Mouse (Mus musculus) neutrophil, adult 5-6 weeks (primary cell): ENCODE measurements around the gene Tgfbi. TPM values are rescaled to one million over a fixed set of nuclear protein-coding genes. Genes with fewer than 3 reads are reported as not detected.

Source experiments
- ATAC-seq: fragments of 151-379, 151-347 bp; 2 replicates; pipeline ENCODE4 v1.8.0; 2017; ENCODE audit warnings: mild to moderate bottlenecking, moderate TSS enrichment; ENCODE audit not compliant: insufficient number of reproducible peaks, poor library complexity, low FRiP score, severe bottlenecking; ENCODE audit errors: extremely low read depth
- total RNA-seq: library from RNA; stranded (forward); fragments of 200-1000 nt; gene quantifications from 2 replicates; pipeline ENCODE4 v1.2.3, GENCODE M21; 2017

Tgfbi gene
- 473 and 475 TPM in 2 replicates for total RNA-seq

DNA sequence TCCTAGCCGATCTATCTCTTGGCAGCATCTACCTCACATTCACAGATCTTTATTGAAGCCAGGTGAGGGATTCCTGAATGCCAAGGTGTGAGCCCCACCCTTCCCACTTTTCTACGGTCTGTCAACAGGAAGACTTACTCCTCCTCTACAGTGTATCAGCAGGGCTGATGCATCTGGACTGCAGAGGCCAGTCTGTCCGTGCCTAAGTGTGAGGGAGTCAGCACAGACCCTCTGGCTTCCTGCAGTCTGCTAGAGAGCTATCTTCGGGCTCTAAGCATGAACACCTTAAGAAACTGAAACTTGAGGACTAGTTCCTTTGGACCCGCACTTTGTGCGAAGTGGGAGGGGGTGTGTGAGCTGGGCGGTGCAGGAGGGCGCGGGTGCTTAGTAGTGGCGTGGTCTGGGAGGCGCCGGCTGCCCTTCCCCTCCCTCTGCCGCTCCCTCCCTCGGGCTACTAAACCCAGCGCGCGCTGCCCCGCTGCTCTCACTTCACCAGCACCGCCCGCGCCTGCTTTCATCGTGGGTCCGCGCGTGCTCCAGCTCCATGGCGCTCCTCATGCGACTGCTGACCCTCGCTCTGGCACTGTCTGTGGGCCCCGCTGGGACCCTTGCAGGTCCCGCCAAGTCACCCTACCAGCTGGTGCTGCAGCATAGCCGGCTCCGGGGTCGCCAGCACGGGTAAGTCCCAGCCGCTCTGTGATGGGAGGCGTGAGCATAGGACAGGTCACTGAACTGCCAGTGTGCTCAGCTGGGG is at the start of gene Tgfbi:
Tgfbi (plus strand) TSS at position 421 of the 754 bp plus-strand sequence.
- ATAC-seq = peak; percentile 20; the same call in 1 of the 2 replicates

DNA sequence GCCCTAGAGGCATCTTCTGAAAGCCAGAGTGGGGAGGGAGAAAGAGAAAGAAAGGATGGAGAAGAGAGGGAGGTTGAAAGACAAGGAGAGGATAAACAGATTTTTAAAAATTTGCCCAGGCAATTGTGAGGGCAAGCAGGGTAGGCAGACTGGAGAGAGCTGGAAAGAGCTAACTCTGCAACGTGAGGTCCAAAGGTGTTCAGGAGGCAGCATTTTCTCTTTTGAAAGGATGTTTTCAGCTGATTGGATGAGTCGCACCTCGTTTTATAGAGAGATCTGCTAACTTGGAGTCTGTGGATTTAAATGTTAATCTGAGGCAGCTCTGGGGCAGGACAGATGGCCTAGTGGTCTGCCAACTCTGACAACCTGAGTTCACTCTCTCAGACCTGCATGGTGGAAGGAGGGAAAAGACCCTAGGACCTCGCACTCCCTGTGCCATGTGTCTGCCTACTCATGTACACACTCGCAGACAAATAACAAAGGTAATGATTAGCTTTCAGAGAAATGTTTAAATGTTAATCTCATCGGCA is 49.4 kb upstream of the Tgfbi start:
- no peak for ATAC-seq

DNA sequence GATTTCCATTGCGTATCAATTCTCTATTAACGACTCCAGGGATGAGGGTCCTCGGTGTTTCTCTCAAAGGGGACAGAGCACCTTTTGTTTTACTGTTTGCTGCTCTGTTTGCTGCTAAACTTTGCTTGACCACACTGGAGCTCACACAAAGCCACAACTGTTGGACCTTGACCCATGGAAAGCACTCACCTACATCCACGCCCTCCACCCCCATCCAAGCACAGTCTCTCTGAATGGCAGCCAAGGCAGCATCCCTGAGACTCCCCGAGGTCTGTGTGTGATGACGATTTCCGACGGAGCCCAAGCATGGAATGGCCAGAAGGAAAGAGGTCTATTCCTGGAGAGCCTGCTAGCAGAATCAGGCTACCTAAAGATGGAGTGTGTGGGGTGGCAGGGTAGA is 48.2 kb upstream of the Tgfbi start:
- ATAC-seq = no peak

DNA sequence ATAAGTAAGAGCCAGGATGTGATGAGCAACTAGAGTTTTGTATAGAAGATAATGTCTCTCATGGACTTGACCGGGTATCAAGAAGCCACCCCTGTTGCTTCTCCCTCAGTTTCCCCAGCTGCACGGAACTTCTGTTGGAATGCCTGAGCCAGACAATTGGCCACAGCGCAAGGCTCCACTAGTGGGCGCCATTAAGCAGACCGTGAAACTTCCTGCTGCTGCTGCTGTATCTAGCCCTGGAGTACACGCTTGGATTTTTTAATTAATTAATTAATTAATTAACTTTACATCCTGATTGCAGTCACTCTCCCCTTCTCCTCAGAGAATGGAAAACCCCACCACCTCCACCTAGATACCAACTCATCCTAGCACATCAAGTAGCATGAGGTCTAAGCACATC is 46.2 kb upstream of the Tgfbi start:
- ATAC-seq = no peak

DNA sequence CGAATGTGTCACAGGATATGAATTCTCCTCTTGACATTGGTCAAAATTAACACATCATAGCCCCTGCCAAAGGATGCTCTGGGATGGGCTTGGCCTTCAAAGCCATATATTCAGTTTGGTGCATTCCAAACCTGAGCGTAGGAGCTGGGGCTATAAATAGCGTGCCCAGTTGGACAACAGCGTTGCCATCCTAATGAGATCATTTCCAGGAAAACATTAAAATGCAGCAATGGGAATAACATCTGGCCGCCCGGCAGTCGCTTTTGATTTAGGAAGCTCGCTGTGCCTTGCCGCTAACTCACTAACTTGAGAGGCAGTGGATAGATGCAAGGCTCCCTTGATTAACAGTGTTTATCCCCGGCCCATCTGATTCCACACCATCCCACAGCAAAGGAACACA is 43.0 kb upstream of the Tgfbi start:
- ATAC-seq = no peak

DNA sequence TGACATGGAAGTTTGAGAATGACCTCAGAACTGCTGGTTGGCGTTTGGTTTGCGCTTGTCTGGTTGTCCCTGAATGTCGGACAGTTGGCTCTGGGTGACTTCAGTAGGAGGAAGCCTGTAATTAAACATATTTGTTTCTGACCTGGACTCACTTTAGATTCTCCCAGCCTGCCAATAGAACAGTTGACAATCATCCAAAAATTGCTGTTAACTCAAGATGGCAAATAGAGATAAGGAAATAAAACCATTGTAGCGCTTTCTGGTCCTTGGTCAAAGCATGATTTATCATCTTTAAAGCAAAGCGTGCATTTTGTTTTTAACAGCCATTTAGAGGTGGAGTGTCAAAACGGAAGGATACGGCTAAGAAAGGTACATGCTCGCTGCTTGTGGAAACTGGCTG is 37.7 kb upstream of the Tgfbi start:
- ATAC-seq = no peak

DNA sequence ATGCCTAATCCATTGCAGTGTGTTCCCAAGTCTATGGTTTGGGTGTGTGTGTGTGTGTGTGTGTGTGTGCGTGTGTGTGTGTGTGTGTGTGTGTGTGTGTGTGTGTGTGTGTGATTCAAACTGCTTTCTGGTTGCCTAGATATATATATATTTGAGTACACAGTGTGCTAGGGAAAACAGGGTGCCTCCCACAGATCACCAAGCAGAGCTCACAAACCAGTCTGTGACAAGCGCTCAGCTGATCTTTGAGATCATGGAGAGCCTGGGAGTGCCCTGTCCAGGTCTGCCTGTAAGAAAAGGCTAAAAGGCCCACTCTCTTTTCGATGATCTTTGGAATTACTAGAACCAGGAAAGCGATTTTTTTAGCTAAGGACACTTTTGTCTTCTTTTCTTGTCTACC is 34.2 kb upstream of the Tgfbi start:
- ATAC-seq = no peak

DNA sequence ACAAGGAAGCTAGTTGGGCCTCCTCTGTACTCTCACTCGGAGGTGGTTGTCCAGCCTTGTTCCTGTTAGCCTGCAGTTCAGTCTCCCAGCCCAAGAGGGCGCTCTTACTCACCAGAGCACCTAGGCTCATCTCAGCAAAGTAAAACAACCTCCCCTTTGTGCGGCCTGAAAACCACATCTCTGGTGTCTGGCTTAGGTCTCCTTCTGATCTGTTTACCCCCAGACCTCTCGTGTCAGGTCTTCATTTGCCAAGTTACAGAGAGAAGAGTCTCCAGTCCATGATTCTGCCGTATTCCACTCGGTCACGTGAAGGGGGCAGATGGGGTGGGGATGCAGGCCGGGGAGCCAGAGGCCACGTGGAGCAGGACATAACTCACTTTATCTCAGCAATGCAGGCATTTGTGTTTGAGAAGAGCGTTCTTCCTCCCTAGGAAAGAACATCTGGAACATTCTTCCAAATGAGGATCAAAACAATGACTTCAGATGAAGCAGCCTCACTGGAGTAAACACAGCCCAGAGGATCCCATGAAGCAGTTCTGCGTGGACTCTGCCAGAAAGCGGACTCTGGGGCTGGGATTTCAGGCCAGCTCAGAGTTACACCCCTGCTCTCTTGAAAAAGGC is 33.5 kb upstream of the Tgfbi start:
- ATAC-seq = peak; percentile 84

DNA sequence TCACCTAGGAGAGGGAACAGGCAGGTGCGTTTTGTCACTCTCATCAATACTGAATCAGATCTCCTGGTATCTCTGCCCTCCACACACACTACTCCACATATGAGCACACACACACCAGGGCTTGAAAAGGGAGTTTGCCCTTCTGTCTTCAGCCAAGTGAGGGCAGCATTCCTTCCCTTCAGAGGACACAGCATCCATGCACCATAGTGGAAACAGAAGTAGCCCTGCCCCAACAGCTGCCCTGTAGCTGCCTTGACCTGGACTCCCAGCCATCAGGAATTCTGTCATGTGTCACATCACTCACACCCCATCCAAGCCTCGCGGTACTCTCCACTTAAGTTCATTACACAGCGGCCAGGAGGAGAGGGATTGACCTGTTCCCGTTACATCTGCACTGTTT is 31.2 kb upstream of the Tgfbi start:
- no peak for ATAC-seq

DNA sequence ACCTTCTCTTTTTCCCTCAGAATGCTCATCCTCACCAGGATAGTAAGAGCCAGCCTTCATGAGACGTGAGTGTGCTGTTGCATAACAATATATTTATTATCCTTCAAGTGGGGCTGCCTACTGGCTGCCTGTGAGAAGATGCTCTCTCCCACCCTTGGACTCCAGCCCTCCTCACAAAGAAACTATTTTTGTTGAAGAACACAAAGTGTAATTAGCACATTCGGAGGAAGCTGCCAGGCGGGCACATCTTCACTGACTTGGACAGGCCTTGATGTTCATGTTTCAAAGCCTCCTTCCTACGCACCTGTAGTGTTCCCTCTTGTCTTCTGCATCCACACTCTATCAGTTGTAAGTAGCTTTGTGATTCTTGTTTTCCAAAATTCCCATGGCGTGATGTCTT is 28.9 kb upstream of the Tgfbi start:
- no peak for ATAC-seq

DNA sequence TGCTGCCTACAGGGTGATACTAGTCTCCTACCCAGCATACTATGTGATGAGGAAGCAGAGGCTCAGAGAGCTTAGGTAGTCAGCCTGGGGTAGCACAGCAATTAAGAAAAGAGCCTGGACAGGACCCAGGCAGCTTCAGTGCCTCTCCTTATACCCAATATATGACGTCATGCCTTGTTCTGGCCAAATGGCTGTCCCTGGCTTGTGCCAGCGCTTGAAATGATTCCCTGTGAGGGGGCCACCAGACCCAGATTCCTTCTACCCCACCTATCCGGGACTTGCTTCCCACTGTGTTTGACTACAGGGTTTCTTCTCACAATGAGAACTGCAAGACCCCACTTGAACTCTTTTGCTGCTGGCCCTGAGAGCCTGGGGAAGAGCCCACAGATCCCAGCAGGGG is 27.8 kb upstream of the Tgfbi start:
- no peak for ATAC-seq

DNA sequence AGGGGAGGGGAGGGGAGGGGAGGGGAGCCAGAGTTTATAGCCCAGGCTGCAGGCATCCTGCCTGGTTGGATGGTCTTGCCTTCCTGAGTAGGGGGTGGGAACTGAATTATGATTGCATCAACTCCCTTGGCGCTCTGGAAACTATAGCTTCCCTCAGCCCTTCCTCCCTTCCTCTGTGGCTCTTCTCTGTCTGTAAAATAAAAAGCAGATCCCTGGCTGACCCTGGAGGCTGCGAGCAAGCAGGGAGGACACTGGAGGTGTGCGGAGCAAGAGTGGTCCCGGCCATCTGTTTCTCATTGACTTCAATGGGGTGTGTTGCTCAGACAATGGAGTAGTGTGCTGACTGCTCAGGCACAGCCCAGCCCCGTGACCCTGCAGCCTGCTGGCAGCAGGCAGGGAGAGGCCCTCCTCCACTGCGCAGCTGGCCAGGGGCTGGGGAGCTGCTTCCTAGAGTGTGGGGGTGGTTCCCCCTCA is 27.3 kb upstream of the Tgfbi start:
- no peak for ATAC-seq

DNA sequence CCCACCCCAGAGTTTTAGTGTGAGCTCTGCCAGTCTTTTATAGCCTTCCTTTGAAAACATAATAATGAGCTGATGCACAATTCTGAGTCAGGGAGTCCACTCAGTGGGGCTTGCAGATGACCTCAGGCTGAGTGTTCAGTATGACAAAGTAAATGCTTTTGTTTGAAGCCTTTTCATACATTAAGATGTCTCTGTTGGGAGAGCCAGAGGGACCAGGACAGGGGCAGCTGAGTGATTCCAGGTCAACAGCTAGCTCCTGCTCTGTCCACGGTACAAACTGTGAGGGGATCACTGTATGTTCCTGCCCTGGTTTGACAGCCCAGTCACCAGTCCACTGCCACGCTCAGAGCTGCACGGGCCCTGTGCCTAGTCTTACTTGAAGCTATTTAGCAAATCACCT is 26.6 kb upstream of the Tgfbi start:
- no peak for ATAC-seq

DNA sequence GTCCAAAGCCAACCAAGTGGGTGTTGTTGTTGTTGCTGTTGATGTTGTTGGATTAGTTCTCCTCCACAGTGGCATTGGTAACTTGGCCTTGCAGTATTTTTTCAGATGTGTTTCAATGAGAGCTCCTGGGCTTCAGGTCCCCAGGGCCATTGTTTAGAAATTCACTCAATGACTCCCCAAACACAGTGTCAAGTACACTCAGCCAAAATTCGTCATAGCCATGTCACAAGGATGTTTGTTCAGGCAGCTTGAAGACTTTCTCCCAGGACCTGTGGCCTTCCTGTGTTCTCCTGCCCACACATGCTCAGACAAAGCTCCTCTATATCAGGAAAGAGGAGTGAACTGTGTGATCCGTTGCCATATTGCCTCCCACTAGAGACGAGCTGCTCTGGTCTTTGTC is 23.3 kb upstream of the Tgfbi start:
- no peak for ATAC-seq

DNA sequence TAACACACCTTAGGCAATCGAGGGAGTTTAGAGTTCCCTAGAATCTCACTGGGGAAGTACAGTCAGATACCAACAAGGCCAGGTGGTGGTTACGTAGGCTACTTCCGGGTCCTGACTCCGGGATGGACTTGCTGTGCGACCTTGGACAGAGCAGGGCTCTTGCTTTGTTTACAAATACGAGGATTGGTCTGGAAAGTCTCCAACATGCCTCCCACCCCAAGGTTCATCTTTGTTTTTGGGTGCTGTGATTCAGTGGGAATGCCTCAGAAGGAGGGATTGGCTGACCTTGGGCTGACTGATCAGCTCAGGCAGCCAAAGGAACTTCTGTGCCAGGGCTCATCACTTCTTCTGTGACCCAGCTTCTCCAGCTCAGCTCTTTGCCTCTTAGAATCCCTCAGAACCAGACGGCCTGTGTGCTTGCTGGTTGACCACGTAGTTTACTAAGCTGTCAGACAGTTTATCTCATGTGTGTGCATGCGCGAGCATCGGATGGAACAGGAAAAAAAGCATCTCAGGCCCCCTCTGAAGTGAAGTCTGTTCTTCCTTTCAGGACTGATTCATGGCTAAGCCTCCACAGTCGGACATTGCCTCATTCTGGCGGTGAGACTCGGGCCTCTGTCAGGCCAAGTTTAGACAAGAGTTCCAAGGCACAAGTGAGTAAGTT is 20.7 kb upstream of the Tgfbi start:
- ATAC-seq = no peak

DNA sequence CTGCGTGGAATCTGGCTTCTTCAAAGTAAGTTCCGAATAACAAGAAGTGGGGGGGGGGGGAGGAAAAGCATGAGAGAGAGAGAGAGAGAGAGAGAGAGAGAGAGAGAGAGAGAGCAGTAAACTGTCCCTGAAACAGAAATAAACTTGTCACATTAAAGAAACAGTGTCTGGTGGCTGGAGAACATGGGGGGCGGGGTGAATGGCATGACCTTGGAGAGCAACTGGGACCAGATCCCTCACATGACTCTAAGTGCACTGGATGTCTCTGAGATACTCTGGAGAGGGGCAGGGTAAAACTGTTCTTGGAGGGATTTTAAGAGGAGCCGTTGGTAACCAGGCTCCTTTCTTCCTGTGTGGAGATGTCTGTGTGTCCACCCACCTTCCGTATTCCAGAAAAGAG is 19.1 kb upstream of the Tgfbi start:
- ATAC-seq = no peak

DNA sequence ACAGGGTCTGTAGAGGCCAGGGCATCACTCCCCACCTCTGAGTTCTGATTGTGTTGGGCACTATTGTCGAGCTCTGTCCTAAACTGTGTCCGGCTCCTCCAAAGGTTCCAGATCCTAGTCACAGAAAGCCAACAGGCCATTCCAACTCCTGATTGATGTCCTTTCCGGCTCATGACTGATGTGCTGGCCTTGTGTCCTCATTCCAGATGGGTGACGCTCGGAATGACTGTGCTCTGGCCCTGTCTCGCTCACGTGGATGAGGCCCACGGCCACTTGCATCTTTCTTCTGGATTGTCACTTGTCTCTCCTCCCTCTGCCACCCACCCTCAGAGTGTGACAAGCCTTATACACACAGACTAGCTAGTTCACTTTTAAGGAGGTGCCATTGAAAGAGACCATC is 18.1 kb upstream of the Tgfbi start:
- no peak for ATAC-seq

DNA sequence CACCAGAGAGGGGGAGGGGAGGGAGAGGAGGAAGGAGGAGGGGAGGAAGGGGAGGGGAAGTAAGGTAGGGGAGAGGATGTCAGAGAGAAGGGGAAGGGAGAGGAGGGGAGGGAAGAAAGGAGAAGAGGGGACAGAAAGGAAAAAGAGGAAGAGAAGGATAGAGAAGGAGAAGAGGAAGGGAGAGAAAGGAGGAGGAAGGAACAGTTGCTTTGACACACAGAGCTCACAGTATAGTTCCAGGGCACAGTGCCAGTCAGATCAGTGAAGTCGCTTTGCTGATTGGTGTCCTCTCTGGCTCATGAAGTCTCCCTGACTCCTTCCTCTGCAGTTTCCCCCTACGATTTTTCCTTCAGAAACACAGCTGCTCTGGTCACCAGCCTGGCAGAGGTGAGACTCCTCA is 17.4 kb upstream of the Tgfbi start:
- ATAC-seq = no peak

DNA sequence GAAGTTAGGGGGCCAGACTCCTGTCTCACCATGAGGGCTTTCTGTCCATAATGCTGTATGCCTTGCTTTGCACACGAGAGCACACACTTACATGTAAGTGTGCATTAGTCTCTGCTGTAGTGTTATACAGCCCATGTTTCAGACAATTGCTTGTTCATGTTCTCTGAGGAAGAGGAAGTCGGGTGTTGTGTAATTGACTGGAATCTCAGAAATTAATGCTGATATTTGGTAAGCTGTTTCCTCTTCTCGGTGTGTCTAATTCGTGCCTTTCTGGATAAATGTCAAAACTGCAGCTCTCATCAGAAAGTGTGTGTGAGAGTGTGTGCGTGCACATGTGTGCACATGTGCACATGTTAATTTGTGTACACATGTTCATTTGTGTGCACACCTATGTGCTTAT is 16.1 kb upstream of the Tgfbi start:
- peak; percentile 59; the same call in 1 of the 2 replicates for ATAC-seq

DNA sequence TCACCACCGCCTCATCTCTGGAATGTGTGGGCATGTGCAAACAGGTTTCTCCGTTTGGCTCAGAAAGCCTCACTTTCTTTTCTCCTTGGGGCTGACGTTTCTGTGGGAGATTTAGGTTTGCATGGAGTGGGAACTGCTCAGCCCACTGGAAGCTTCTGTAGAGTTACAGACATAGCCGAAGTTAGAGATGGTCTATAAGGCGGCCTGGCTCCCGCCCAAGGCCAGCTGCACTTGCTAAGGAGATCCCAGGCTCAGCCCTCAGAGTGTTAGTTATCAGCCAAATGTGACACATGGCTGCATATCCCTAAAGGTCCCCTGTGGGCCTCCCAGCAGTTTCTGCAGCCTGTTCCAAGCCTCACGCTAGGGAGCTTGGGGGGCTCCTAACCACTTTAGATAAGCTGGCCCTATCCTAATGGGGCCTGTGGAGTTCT is 15.3 kb upstream of the Tgfbi start:
- ATAC-seq = no peak
